Mouse (Mus musculus) thymus, postnatal 10 days (tissue): ENCODE results near the gene Basp1.

Experiments
- DNase-seq, 2 experiments: peaks; one replicate each; pipeline ENCODE4 v3.0.0; 2021; ENCODE audit warnings: low spot score in 2 of 2

Gene Basp1

DNA sequence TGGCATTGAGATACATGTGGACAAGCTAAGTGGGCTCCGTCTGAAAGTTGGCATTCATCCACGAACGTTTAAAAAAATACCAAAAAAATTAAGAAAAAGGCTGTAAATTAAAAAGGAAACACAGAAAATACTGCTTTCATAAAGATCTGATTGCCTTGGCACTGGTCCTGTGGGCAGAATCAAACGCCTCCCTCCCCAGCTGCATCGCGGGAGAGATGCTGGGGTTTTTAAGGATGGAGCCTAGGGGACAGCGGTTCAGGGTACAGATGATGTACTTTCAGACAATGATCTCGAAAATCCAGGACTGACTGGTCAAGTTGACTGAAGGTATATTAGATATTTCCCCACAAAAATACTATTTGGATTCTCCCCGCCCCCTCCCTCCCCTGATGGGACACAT is 49.9 kb downstream of the Basp1 start:
- no peak for DNase-seq

DNA sequence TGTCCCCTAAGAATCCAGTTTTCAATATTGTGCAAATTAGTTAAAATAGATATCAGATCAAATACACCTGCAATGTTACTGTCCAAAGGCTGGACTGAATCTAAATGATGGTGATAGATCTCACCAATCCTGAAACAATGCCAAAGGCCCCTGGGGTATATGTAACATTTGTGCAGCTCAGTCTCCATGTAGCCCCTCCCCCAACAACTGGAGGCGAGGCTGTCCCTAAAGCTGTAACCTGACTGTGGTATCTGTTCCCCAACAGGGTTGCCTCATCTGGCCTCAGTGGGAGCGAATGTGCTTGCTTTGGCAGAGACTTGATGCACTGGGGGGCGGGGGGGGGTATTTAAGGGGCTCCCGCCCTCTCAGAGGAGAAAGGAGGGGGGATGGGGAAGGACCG is 52.7 kb downstream of the Basp1 start:
- DNase-seq = no peak

DNA sequence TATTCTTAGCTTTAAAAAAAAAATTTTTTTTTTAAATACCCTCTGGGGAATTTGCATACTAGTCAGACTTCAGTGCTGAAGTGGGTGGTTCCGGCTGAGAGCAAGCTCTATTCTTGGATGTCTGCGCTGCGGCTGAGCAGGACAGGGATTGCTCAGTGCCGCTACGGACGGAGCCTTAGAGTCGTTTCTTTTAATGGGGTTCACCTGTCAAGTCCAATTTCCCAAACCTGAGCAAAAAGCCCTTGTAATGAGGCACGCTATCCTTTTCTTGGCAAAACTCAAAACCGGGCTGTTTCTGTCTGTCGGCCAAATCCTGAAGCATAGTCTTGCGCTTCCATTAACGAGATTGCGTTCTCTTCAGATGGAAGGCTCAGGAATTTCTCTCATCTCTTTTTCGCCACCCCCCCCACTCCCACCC is 54.9 kb downstream of the Basp1 start:
- DNase-seq = no peak

DNA sequence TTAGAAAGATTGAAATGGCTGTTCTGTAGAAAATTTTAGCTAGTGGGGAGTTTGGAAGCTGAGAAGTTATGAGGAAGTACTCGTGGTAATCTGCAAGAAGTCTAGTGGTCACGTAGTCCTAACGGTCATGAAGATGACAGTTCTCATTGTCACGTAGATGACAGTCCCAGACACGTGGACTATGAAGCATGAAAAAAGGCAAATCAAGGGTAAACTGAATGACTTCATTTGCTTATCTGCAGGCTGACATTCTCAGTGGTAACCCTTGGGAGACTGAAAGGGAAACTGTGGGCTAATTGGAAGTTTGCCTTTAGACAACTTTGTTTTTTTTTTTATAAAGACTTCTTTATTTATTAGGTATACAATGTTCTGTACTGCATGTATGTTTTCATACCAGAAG is 58.2 kb downstream of the Basp1 start:
- DNase-seq = no peak

DNA sequence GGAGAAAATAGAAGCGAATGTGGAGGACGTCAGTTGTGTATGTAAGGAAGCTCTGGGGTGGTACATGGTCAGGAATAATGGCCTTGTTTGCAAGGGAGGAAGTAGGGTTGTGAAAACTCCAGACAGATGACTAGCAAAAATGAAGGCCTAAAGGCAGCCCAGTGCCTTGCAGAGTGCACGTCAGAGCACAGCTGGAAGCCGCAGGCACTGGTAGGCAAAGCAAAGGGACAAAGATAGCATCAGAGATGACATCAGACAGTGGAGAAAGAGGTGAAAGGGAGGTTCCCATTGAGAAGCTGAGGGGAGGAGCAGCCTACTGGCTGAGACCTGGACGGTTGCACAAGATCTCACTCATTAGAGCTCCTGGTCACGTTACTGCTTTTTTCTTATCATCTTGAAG is 58.8 kb downstream of the Basp1 start:
- peak in 1 of 2 experiments; percentile 25 for DNase-seq

DNA sequence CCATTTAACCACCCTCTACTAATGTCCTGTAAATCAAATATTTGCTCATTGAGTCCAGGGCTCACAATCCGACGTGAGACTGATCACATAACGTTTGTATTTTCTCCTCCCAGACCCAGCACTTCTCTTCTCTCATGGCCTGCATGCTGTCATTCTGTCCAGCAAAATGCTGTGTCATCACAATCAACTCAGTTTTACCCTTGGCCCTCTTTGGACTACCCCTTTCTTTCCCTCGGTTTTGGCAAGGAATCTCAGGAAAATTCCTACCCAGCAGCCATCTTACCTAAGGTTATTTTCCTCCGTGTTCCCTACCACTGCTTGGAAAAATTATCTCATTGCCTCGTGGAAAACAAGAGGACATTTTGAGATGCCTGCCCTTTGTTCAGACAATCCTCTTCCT is 60.1 kb downstream of the Basp1 start:
- no peak for DNase-seq

DNA sequence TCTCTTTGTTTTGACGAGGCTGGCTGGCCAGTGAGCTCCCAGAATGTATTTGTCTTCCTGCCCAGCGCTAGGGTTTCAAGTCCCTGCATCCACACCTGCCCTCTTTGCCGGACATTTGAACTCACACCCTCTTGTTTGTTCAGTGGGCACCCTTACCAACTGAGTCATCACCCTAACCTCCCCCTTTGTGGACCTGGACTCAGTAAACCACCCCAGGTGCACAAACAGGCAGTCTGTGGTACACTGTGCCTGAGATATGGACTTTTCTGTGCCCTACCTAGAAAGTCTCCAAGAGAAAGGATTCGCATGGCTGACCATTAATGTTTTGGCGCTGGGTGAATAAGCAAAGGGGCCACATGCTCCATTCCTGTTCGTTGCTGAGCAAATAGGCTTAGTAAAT is 70.3 kb downstream of the Basp1 start:
- no peak for DNase-seq

DNA sequence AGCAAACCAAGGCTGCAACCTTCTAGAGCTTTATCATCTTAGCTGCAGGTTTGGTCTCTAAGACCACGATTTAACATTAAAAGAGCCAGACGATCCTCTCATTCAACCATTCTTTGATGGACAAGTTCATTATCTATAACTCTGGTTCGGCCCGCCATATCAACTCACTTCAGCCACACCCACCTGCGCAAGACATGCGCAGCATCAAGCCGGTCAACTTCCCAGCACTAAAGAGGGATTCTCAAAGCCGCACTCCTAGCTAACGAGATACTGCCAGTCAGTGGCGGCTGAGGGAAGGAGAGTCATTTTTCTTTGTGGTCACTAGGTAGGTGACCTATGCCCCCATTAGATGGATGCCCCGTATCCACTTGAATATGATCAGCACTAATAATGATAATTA is 78.3 kb downstream of the Basp1 start:
- DNase-seq = no peak

DNA sequence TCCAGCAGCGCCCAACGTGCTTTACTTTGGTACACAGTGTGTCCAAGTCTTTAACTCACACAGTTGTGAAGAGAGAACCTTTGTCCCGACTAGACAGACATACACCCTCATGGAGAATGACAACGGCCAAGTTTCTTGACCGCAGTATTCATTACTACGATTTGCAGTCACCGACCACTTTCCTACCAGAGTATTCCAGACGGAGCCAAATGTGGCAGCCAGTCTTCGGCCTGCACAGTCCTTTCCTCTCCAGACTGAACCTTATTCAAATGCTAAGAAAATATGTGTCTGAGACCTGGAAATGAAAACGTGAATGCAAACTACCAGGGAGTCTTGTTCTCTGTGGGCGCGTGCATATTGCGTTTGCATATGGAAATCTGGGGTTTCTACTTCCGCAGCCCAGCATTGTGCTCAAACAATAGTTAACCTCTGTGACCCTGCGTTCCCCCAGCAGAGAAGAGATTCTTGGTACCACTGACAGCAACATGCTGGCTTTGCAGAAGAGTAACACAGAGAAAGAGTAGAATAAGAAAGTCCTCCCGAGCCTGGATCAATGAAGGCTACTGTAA is 81.6 kb downstream of the Basp1 start:
- DNase-seq = no peak

DNA sequence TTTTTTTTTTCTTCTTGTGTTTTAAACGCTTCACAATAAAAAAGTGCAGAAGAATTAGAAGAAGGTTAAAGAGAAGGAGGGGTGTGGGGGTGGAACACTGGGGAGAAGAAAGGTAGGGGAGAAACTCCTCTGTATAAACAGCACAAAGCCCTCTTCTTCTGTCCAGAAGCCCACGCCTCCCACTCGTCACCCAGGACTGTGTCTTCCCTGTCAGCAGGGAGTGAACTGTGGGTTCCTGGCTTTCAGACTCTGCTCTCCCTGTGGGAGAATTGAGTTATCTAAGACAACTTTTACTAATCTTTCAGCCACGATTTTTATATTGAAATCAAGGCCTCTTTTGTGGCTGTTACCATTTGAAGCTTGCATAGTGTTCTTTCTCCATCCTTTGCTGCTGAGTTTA is 82.6 kb downstream of the Basp1 start:
- DNase-seq = no peak

DNA sequence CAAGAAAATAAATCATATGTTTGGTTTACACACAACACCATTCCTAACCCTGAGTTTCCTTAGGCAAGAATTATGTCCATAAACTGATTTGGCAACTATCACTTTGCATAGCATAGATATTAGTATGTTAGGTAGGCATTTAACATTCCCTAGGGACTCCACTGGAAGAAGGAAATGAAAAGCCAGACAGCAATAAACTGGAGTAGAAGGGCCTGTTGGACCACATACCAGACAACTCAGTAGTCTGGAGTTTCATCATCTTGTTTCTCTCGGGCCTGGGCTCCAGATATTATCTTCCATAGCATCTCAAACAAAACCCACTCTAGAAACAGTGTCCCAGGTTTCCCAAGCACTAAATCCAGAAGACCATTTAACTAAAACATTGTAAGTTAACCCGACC is 91.0 kb downstream of the Basp1 start:
- DNase-seq = no peak

DNA sequence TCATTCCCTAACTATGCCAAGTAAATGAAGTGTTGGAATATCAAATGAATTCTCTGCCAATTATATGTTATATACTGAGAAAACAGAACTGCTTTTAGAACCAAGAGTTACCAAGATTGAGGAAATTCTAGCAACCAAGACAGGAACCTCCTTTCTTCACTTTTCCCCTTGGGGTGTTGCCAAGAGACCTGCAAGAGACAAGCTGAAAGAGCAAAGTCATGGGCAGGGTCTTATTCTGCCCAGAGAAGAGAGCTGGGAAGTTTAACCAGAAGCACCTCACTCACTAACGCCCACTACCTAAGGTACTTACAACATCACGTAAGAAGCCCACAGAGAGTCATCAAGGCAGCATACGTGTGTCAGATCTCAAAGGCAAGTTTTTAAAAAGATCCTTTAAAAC is 91.5 kb downstream of the Basp1 start:
- no peak for DNase-seq

DNA sequence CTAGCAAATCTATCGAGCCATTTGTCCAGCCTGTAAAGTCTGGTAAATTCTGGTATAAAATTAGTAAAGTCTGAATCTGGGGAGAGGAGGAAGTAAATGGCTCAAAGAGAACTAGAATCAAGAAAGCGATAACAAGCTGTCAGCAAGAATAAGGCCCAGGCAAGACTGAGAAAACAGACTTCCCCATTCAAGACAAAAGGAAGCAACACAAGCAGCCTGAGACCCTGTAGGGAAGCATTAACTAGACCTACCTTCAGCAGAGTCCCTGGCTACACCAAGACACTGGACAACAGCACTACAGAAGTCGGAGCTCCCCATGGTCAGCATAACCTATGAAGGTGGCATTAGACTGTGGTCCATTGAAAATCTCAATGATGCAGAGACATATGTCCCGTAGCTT is 91.9 kb downstream of the Basp1 start:
- no peak for DNase-seq

DNA sequence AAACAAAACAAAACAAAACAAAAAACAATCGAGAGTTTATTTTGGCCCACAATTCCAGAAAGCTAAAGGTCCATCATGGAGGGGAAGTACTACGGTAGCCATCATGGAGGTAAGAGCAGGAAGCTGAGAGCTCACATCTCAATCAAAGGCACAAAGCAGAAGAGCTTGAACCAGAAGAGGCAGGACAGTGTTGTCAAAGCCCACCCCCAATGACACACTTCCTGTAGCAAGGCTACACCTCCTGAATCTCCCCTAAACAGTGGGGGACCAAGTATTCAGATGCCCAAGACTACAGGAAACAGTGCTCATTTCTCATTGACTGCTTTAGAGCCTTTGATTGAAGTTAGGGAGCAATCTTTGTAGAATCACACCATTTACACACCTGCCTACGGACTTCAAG is 99.1 kb downstream of the Basp1 start:
- DNase-seq = no peak
